Mouse (Mus musculus): ENCODE results near the gene Ngly1.

Gene Ngly1

DNA sequence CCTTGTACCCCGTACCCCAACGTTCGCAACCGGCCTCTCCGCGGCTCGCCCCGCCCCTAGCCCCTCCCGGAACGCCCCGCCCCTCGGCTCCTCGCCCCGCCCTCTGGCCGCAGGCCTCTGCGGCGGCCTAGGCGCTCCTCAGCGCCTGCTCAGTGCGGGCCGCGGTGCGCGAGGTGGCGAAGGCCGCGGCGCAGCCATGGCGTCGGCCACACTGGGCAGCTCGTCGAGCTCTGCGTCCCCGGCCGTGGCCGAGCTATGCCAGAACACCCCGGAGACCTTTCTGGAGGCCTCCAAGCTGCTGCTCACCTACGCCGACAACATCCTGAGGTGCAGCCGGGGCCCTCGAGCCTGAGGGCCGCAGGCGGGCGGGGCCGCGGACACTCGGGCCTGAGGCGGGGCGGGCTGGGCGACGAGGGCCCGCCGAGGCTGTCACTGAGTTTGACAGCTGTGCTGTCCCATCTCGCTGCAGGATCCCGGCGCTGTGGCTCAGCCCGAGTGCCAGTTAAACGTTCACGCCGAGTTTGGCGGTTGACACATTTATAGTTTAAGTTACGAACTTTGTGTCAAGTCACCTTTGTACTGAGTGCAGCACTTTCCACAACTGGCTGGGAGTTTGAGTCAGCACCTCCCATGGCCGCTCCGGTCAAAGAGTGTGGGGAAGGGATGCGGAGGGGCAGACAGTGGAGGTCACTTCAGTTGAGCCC lies at the start of gene Ngly1, which contains the start of gene Oxsm:
TSS of gene Ngly1 (plus strand) at position 110 of the 704 bp plus-strand sequence.
TSS of gene Oxsm (minus strand) at position 638 of the 704 bp plus-strand sequence.
- DNase-seq (ENCODE audit: low spot score in 2 of 2) = peak; percentile 84 to 89

DNA sequence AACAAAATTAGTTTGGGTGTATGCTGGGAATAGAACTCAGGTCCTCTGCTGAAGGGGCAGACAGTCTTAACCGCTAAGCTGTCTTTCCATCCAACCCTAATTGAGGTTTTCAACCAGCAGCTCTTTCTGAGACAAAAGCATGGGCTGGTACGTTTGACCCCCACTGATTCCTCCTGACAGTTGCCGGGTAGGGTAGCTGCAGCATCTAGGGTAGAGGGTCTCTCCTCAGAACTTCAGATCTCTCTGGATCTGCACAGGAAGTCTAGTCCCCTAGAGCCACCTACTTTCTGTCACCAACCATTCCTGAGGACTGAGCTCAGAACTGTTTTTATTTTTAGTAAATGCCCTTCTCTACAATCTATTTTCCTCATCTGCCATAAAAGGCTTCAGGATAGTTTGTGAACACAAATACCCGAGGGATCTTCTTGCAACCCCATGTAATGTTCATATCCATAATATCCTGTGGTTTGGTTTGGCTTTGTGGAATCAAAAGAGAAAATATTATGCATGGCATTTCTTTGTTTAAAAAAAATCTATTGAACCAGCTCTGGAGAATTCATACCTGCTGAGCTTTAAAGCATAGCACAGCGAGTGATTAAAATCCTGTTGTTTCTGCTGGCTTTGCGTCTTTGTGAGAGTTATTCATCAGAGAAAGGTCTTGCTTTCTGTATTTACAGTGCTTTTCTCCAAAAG lies 48.7 kb upstream of the Ngly1 start:
- no peak for DNase-seq (ENCODE audit: low spot score in 2 of 2)

DNA sequence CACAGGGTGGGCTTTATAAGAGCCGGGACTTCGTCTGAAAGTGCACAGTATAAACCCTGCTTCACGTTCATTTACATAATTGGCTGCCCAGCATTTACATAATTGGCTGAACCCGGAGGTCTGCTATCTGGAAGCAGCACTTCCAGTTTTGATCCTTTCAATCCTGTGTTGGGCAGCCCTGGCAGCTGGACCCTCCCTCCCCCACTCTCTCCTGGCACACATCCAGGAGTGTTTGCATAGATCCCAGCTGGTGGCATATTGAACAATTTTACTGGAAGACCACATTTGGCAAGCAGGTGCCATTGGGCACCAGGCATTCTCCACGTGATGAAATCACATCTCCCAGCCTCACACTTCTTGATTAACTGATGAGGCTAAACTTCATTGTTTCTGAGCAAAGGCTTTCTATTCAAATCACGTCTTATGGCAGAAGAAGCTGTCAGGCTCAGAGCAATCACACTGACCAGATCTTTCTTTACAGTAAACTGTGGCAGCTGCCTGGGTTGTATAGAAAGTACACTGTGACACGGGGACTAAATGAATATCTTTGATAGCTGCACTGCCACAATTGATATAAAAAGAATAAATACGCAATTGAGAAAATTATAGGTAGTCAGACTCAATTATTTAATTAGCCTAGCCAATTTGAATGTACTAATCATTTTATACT lies 48.0 kb upstream of the Ngly1 start:
- peak; percentile 84 to 90 for DNase-seq (ENCODE audit: low spot score in 2 of 2)

DNA sequence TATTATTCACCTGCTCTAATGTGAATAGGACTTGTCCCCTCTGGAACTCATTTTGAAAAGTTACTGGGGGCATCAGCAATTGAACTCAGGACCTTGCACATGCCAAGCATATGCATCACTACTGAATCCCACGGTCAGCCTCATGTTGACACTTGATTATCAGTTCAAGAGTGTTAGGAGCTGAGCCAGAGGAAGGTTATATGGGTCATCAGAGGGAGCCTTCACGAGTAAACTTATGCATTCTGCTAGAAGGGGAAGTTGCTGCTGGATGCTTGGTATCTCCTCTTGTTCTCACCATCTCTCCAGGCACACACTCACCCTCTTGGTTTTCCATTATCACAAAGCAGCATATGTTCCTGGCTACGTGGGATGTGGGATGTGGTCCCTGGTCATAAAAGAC lies 47.4 kb upstream of the Ngly1 start:
- DNase-seq (ENCODE audit: low spot score in 2 of 2) = no peak

DNA sequence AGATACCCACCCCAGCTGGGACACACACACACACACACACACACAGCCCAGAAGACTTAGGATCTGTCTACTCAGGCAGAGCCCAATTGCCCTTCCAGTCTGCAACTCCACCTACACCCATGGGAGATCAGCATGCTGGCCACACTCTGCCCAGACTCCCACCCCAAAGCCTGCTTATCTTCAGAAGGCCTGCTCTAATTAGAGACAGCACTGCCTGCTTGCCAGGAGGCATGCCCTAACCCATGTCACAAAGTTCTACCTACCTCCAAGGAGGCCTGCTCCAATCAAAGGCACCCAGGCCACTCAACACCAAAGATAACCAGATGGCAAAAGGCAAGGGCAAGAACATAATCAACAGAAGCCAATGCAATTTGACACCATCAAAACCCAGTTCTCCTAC lies 41.4 kb upstream of the Ngly1 start:
- no peak for DNase-seq (ENCODE audit: low spot score in 2 of 2)

DNA sequence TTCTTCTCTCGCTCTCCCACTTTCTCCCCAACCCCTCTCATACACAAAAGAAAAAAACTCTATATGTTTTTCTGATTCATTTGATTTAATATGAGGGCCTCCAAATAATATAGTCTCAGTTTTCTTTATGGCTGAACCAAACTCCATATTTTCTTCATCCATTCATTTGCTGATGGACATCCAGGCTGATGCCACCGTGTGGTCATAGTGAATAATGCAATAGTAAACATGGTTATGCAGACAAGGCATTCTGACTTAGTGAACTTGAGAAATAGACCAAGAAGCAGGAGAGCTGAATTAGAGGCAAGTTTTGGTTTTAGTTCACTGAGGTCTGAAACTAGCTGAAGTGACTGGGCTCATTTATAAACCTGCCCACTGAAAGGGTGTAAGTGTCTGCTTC lies 30.1 kb upstream of the Ngly1 start:
- no peak for DNase-seq (ENCODE audit: low spot score in 2 of 2)

DNA sequence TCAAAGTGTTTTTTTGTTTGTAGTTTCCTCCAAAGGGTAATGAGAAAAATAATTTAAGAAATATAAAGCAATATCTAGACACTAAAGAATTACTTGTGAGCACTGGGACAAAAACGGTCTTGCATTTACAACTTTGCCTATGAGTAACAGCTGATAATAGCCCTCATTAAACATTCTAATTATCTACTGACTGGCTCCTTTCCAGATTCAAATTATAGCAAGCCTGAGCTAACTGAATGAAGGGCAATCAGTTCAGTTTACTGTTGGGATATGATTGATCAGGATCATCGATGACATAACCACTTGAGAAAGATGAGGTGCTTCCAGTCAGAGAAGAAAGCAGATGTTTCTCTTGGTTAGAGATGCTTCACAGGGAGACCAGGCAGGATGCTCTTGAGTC lies 19.7 kb upstream of the Ngly1 start:
- DNase-seq (ENCODE audit: low spot score in 2 of 2) = no peak

DNA sequence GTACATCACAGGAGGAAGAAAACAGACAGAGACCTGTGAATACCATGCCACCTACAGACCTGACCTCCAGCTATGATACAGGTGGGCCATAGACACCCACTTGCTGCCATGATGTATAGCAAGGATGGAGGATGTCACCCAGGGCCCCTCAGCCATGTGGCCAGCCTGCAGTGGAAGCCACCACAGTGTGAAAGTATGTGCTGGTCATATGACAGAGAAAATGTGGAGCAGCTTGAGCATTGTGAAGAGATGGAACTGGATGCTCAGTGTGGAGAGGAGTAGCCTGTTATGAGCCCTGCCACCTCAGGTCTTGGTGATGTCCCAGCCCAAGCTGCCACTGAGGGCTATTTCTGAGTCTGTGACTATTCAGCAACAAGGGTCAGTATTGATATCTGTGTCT lies 18.5 kb upstream of the Ngly1 start:
- no peak for DNase-seq (ENCODE audit: low spot score in 2 of 2)

DNA sequence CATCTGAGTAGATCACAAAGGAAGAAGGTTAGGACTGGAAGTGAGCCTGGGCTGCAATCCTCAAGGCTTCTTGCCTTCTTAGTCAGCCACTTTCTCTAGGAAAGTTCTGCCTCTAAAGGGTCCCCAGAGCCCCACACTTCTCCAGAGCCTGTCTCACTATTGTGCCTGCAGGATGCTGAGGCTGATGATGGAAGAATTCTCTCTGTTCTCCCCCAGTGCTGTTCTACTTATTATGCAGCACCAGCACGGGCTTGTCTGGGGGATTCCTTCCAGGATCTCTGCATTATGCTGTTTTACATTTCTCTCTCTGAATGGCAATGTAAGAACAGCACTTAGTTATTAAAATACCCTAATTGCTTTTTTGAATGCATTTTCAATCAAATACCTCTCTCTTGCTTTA lies 15.6 kb upstream of the Ngly1 start:
- DNase-seq (ENCODE audit: low spot score in 2 of 2) = no peak

DNA sequence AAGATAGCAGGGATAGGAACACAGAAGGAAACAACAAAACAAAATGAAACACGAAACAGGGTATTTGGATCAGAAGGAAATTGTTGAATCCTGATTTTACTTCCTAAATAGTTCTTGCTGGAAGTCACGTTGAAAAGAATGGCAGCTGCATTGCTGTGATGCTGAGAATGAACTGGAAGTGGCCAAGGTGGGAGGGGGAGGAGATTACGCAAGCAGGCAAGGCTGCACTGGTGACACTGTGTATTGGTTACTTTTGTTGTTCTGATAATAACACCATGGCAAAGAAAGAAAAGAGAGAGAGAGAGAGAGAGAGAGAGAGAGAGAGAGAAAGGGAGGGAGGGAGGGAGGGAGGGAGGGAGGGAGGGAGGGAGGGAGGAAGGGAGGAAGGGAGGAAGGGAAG lies 12.6 kb upstream of the Ngly1 start:
- DNase-seq (ENCODE audit: low spot score in 2 of 2) = no peak

DNA sequence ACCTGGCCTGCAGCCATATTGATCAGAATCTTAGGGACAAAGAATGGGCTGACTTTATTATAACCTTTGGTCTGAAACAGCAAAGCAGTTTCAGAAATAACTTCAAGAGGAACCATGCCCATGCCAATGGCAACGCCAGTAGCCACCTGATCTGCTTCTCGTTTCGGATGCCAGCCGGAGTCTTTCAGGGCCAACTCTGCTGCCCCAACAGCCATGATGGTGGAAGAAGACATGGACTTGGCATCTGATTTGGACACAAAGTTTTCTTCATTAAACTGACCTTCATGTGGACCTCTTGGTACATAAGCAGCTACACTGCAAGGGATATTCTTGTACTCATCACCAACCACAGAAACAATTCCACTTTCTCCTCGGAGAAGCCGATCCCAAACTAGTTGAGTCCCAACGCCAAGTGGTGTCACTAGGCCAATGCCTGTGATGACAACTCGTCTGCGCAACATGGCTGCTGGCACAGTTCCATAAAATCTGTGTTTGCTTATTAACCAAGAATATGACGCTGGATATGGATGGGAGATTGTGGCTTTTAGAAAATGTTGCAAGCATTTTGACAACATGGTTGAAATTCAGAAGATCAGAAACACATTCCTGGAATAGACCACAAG lies 6.8 kb upstream of the Ngly1 start:
- no peak for DNase-seq (ENCODE audit: low spot score in 2 of 2)

DNA sequence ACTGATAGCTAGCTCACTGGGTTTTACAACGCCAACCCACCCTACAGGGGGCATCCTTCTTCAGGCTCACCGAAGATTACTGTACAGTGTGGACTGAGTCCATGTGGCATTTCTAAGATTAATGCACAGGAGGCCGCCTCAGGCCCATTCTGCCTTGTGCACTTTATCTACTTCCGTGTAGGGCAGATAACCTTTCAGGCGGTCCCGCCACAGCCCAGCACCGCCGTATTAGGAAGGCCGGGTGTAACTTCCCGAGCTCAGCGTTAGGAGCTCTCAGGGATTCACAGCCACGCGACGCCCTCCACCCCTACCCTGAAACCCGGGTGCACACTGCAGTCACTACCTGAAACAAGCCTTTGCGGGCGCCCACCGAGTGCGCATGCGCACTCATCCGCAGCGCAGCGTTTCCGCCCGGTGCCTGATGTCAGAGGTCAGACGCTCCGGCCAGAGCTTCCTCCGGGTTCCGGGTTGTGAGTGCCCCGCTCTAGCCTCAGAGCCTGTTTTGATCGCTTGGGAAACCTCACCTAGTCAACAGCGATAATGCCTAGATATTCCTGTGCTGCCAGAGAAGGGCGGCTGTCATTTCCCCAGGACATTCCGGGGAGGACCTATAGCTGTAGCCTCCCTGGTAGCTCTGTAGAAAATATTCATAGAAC lies 6.0 kb upstream of the Ngly1 start:
- peak; percentile 93 for DNase-seq (ENCODE audit: low spot score in 2 of 2)

DNA sequence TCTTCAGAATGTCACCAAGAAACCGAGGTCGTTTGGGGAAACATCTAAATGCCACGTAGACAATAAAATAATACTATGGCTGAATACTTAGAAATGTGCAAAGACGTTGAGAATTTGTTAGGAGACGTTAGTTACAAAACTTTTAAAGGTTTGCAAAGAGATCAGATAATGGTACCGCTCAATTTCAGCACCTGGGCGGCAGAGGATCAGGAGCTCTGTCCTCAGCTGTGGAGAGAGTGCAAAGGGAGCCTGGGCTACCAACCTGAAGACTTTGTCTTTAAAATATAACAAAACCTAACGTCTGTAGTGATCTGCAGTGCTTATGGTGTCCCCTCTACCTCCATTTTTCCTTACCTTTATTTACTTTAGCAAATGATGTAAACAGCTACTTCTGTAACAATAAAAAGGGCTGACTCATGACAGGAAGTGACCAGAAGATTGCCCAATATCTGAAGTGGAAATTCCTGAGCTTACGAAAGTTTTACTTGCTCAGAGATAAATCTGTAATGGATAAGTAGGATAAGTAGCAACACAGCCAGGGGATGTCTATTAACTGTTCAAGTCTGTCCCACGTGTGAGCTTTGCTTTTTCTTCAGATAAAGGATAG lies 5.4 kb upstream of the Ngly1 start:
- DNase-seq (ENCODE audit: low spot score in 2 of 2) = no peak

DNA sequence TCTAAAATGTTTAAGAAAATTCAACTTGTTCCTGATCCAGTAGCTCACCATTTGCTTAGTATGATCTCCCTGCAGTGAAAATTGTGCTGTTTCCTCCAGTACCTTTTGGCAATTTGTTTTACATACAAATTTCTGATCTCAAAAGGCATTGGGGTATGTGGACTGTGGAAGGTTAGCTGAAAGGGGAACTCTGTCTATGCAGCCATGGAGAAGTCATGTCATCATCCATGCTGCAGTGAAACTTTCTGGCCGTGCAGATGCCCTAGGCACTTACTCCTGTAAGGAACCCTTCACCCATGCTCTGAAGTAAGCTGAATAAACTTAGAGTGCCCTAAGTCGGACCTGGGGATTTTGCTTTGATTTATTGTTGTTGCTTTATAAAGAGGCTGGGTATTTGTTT lies 4.7 kb upstream of the Ngly1 start:
- DNase-seq (ENCODE audit: low spot score in 2 of 2) = no peak

DNA sequence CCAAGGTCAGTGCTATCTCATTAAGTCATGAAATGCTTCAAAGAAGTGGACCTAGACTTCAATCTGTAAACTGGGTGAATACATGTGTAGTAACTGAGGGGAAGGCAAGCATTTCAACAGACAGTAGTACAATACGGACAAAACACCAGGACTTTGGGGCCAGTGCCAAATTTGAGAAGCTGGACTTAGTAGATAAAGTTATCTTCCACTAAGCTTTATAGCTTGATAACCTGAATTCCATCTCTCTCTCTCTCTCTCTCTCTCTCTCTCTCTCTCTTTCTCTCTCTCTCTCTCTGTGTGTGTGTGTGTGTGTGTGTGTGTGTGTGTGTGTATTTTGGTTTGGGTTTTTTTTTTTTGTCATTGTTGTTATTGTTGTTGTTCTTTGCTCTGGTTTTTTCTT lies 4.0 kb upstream of the Ngly1 start:
- no peak for DNase-seq (ENCODE audit: low spot score in 2 of 2)

DNA sequence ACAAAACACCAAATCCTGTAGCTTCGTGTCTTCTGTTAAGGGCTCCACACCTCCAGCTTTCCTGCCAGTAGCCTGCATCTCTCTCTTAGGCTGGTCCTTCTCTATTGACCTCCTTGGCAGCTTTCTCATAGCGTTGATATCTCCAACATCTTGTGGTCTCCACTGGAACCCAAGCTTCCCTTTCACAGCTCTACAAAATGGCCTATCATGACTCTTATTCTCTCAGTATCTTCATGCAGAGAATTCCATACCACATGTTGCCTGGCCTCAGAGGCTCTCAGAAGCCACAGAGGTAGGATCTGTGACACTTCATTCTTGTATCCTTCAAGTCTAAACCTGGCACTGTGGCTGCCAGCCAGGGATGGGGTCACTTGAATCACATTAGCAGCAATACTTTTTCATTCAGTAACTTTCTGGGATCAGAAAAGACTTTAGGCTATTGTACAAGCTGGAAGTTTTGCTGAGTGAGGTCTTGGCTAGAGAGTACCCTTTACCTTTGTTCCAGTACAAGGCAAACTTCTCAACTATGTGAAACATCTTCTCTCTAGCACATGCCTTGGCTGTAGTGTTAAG lies 2.7 kb upstream of the Ngly1 start:
- no peak for DNase-seq (ENCODE audit: low spot score in 2 of 2)

DNA sequence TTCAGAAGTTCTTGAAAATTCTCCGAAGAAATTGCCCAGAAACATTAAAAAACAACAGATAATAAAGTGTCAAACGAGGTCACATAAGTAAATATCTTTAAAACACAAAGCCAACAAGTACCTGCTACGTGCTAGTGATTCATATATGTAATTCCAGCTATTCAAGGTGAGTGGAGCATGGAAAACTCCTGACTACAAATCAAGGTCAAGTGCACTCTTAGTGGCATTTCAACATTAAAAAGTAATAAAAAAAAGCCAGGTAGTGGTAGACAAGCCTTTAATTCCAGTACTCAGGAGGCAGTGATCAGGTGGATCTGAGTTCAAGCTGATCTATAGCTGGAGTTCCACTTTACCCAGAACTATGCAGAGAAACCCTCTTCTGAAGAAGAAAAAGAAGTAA lies 945 bp upstream of the Ngly1 start:
- DNase-seq (ENCODE audit: low spot score in 2 of 2) = no peak

DNA sequence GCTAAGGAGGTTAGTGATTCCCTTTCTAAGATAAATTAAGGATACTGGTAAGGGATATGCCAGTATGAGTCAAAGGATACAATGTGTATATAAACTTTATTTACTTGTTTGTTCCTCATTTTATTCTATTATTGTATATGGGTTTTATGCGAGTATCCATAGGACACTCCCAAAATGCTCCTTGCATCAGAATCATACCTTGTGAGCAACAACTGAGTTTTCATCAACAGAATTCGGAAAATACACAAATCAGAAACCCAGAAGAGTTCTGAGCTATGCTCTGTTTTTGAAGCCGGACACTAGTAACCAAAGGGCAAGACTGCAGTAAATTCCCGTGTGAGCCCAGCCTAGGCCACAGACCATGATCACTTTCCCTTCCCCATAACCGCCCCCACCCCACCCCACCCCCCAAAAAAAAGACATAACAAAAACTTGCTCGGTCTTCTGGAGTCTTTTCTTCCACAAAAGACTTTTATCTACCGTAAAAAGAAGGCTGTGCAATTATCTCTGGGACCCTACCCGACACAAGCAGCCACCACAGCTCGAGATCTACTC lies 400 bp upstream of the Ngly1 start:
- no peak for DNase-seq (ENCODE audit: low spot score in 2 of 2)

DNA sequence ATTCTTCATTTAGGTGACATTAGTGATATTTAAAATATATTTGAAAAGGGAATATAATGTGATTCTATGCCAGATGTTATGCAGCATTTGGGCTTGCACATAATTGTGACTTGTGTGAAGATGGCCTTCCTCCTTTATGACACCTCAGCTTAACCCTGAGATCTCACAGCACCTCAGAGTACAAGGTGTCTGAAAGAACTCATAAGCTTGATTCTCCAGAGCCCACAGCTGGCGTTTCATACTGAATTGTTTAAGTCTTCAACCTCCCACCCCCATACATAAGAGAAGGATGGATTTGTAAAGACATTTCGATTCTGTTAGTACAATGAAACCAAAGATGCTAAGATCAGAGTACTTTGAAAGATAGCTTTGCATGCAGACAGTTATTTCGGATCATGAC lies 1.0 kb downstream of the Ngly1 start:
- no peak for DNase-seq (ENCODE audit: low spot score in 2 of 2)

DNA sequence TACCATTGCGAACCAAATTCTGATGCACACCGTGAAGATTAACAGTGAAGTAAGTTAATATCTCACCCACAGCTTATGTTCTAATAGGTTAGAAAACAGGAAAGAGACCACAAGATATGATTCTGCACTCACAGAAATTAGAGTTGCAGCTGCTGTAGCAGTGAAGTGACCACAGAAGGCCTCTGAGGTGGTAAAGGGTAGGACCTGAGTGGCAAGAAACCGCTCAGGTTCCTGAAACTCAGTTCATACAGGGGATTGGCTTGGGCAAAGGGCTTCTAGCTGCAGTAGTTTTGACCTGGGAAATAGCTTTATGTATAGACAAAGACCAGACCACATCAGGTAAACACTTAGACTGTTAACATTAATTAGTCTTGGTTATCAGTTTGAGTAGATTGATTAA lies 6.7 kb downstream of the Ngly1 start:
- no peak for DNase-seq (ENCODE audit: low spot score in 2 of 2)

DNA sequence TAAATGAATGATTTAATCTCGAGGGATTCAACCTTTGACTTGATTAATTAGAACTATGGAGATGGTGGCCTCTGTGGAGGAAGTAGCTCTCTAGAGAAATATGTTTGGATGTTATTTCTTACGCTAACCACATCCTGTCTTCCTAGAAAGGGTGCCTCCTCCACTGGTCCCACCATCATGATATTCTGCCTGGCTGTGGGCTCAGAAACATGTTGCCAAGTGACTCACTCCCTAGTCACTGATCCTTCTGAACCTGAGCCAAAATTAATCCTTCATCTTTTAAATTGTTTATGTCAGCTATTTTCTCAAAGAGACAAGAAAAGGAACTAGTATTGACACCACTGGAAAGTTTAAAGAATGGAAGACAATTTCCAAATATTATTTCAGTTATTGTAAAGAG lies 7.1 kb downstream of the Ngly1 start:
- DNase-seq (ENCODE audit: low spot score in 2 of 2) = no peak
